Mouse (Mus musculus): Measurements from ENCODE around the gene Parn. TPM values are rescaled to one million over a fixed set of nuclear protein-coding genes. Genes with fewer than 3 reads are reported as not detected.
A peak's percentile ranks its signal among the peaks of the same experiment; 100 is the strongest.

Gene Parn
- polyA plus RNA-seq, 1 experiment from 2014 or later, result 34.3 TPM

DNA sequence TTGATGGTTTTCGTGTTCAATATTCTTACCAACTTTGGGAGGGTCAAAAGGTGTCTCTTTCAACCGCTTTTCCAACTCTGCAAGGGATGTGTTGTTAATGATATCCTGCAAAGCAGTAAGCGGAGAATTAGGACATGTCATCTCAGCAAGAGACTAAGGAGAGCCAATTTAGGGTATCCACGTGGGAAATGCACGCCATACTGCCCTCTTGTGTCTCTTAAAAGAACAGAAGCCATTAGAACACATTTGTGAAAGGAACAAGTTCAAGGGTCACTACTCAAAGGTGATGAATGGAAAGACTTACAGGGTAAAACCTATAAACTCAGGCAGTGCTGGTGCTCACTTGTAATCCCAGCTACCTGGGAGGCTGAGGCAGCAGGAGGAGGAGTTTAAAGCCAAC, 39.6 kb downstream of the Parn start:
- DNase-seq (ENCODE audit: low read depth, low spot score) (no peak), ATAC-seq (no peak)
- no peaks in the 10 kb centered on the region for H3K27me3 ChIP-seq
- peak; percentile 52 for TF ChIP-seq CTCF (IDR thresholded peaks at IDR 0.05)
- CTCF ChIA-PET, result interaction anchor here (1.4 kb wide), 1 partner anchor 8 kb away, joined by 3 read pairs; no protein-coding TSS in a partner anchor
- in situ Hi-C loops (cut with MboI; ENCODE audit: low pct_unique_long_range_greater_than_20kb), result loop anchor here (10.0 kb wide), 1 partner anchor 514 kb away; no protein-coding TSS in a partner anchor
- POLR2A ChIA-PET, result no interaction called here

- no peak for DNase-seq (ENCODE audit: low read depth, low spot score)
- ChIA-PET POLR2A (interaction anchor here (1.1 kb wide), 1 partner anchor 8 kb away, joined by 3 read pairs; no protein-coding TSS in a partner anchor), CTCF (no interaction called here)
- H3K27me3 ChIP-seq, result no peaks in the 10 kb centered on the region
- in situ Hi-C loops (cut with MboI; ENCODE audit: low pct_unique_long_range_greater_than_20kb), result loop anchor here (10.0 kb wide), 1 partner anchor 507 kb away; no protein-coding TSS in a partner anchor
- ATAC-seq, result no peak
- no peak for TF ChIP-seq CTCF (IDR thresholded peaks at IDR 0.05)
Observed at GRCm38 (mm10) chr16:13621745-13622507, 46.0 kb downstream of the Parn start.

DNA sequence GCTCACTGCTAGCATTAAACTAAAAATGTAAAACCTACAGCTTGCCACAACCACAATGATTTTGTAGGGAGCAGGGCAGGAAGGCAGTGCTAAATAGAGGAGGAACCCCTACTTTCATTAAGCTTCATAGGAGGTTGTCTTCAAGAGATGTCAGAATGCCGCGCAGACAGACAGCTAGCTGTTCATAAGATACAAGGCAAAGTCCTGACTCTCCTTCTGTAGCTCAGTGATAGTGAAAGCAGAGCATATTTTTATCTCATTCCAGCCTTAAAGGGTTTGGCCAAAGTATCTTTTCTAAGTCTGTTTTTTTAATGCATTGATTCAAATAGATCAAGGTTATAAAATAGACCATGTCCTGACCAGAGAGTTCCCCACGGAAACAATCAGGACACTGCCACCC, 47.8 kb downstream of the Parn start:
- CTCF ChIA-PET, result interaction anchor here (0.8 to 1.0 kb wide), 2 partner anchors 8 to 9 kb away, joined by 3 read pairs; no protein-coding TSS in a partner anchor
- ATAC-seq, result no peak
- POLR2A ChIA-PET, result no interaction called here
- no peak for TF ChIP-seq CTCF (IDR thresholded peaks at IDR 0.05)
- DNase-seq (ENCODE audit: low read depth, low spot score), result no peak
- in situ Hi-C loops (cut with MboI; ENCODE audit: low pct_unique_long_range_greater_than_20kb), result loop anchor here (10.0 kb wide), 1 partner anchor 505 kb away; no protein-coding TSS in a partner anchor
- H3K27me3 ChIP-seq, result no peaks in the 10 kb centered on the region

- H3K27me3 ChIP-seq, result no peaks in the 10 kb centered on the region
- in situ Hi-C loops (cut with MboI; ENCODE audit: low pct_unique_long_range_greater_than_20kb), result no loop called here
- ATAC-seq (no peak), DNase-seq (ENCODE audit: low read depth, low spot score) (no peak)
- POLR2A ChIA-PET, result no interaction called here
- CTCF ChIA-PET, result interaction anchor here (0.8 to 0.9 kb wide), 2 partner anchors 22 to 83 kb away, joined by 3 read pairs; no protein-coding TSS in a partner anchor
- no peak for TF ChIP-seq CTCF (IDR thresholded peaks at IDR 0.05)
Observed at GRCm38 (mm10) chr16:13615276-13615675, 52.7 kb downstream of the Parn start.

GRCm38 (mm10) chr16:13612571-13612970, 55.4 kb downstream of the Parn start:
- DNase-seq (ENCODE audit: low read depth, low spot score) (no peak), ATAC-seq (no peak)
- TF ChIP-seq CTCF (IDR thresholded peaks at IDR 0.05), result no peak
- in situ Hi-C loops (cut with MboI; ENCODE audit: low pct_unique_long_range_greater_than_20kb), result no loop called here
- H3K27me3 ChIP-seq, result no peaks in the 10 kb centered on the region
- ChIA-PET CTCF (interaction anchor here (0.9 to 1.4 kb wide), 2 partner anchors 35 to 84 kb away, joined by 3 read pairs; no protein-coding TSS in a partner anchor), POLR2A (interaction anchor here (0.6 to 1.1 kb wide), 3 partner anchors 32 to 261 kb away, joined by 3 read pairs; no protein-coding TSS in a partner anchor)

DNA sequence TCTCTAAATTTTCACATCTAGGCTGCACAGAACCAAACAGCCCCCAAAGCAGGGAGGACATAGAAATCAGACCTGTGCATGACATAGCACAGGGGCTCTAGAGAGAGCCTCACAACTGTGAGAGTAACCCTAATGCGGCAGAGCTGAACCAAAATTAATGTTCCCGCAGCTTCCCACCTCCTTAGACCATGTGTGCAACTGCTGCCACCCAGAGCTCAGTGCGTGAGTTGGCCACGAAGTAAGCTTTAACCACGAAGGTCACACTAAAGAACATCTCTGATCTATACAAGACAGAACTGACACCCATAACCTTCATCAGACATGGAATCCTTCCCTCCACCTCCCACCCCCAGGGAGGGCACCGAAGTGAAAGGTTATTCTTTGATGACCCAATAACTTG, 55.9 kb downstream of the Parn start:
- in situ Hi-C loops (cut with MboI; ENCODE audit: low pct_unique_long_range_greater_than_20kb), result no loop called here
- POLR2A ChIA-PET, result interaction anchor here (0.6 to 1.6 kb wide), 3 partner anchors 23 to 261 kb away, joined by 3 to 4 read pairs (median 3); no protein-coding TSS in a partner anchor
- H3K27me3 ChIP-seq, result no peaks in the 10 kb centered on the region
- DNase-seq (ENCODE audit: low read depth, low spot score) (no peak), ATAC-seq (no peak)
- peak; percentile 22 for TF ChIP-seq CTCF (IDR thresholded peaks at IDR 0.05)
- CTCF ChIA-PET, result interaction anchor here (0.9 to 1.4 kb wide), 3 partner anchors 8 to 83 kb away, joined by 3 read pairs; no protein-coding TSS in a partner anchor

DNA sequence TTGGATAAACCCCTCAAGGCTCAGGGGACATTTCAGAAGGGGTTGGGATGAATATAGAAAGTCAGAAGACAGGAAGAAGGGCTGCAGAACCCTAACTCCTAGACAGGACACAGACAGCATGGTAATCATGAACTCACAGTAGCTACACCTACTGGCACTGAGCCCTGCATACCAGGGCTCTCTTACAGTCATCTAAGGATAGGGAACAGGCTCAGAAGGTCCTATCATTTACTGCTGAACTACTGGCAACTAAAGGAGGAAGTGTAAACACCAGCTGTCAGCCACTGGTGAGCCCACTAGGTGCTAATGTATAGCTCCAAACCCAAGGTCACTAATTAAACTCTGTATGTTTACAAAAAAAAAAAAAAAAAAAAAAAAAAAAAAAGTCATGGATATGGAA, 56.6 kb downstream of the Parn start:
- TF ChIP-seq CTCF (IDR thresholded peaks at IDR 0.05), result no peak
- DNase-seq (ENCODE audit: low read depth, low spot score) (peak; percentile 42), ATAC-seq (peak; percentile 89)
- H3K27me3 ChIP-seq, result no peaks in the 10 kb centered on the region
- ChIA-PET POLR2A (interaction anchor here (1.6 kb wide), 1 partner anchor 22 kb away, joined by 4 read pairs; no protein-coding TSS in a partner anchor), CTCF (interaction anchor here (1.1 to 1.6 kb wide), 3 partner anchors 9 to 79 kb away, joined by 3 to 5 read pairs (median 3); no protein-coding TSS in a partner anchor)
- in situ Hi-C loops (cut with MboI; ENCODE audit: low pct_unique_long_range_greater_than_20kb), result no loop called here

DNA sequence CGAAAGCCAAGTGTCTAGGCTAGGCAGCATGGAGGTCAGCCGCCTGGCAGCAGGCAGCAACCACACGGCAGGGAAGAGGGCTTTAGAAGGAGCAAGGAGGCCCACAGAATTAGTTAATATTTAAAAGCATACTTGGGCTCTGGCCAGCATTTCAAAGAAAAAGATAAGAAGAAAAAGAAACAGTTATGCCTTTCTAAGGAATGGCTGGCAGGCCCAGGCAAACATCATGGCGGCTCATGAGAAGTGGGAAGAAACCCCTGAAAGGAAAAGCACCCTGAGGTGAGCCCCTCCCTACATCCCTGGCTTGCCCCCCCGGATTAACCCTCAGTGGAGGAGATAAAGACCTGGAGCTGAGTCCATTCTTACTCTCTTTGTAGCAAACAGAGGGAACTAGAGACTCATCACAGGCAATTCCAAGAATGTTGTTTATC, 57.0 kb downstream of the Parn start:
- DNase-seq (ENCODE audit: low read depth, low spot score) (peak; percentile 67), ATAC-seq (peak; percentile 72)
- POLR2A ChIA-PET, result interaction anchor here (1.6 kb wide), 1 partner anchor 22 kb away, joined by 4 read pairs; no protein-coding TSS in a partner anchor
- H3K27me3 ChIP-seq, result no peaks in the 10 kb centered on the region
- in situ Hi-C loops (cut with MboI; ENCODE audit: low pct_unique_long_range_greater_than_20kb), result no loop called here
- CTCF ChIA-PET, result interaction anchor here (1.1 to 1.6 kb wide), 4 partner anchors 9 to 79 kb away, joined by 3 to 5 read pairs (median 3); no protein-coding TSS in a partner anchor
- TF ChIP-seq CTCF (IDR thresholded peaks at IDR 0.05), result no peak

DNA sequence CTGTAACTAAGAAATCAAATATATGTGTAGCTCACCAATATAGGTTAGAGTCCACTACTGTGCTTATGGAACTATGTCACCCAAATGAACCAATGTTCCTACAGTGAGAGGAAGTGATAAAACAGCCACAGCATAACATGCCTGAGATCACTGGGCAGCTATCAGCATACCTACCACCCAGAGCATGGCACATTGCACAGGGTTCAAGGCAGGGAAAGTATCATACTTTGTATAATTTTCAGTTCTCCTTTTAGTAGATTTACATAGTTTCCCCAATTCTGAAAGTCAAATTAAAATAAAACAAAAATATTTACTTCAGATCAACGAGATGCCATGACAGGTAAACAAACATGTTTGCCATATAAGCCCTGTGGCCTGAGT, 59.3 kb downstream of the Parn start:
- no peaks in the 10 kb centered on the region for H3K27me3 ChIP-seq
- no peak for TF ChIP-seq CTCF (IDR thresholded peaks at IDR 0.05)
- ATAC-seq, result no peak
- DNase-seq (ENCODE audit: low read depth, low spot score), result no peak
- POLR2A ChIA-PET, result no interaction called here
- in situ Hi-C loops (cut with MboI; ENCODE audit: low pct_unique_long_range_greater_than_20kb), result loop anchor here (10.0 kb wide), 1 partner anchor 164 kb away; no protein-coding TSS in a partner anchor
- CTCF ChIA-PET, result interaction anchor here (0.7 to 1.5 kb wide), 3 partner anchors 16 to 119 kb away, joined by 3 read pairs; no protein-coding TSS in a partner anchor

DNA sequence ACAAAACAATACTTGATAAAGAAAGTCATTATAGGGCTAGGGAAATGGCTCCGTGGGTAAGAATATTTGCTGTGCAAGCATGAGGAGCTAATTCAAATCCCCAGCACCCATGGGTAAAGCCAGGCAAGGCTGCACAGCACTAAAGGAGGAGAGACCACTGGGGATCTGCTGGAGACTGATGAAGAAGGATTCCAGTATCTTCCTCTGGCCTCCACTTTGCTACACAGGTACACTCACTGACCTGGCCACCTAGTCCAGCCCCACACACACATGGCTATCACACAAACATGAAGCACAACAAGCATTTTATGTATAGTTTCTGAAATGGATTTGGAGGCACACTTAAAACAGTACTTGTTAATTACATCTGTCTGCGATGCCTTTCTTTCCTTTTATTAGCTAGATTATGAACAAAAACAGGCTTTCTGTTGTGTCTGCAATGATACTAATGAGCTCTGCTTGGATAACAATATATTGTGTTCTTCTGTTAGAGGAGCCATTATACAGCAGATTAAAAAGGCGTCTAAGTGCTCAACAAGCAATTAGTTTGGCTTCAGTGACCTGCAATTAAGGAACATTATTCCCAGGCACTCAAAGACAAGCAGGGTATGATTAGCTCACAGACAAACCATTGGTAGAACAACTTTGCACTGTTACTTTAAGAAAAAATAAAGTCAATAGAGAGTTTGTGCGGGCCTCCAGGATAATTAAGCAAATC, 59.8 kb downstream of the Parn start:
- in situ Hi-C loops (cut with MboI; ENCODE audit: low pct_unique_long_range_greater_than_20kb), result loop anchor here (10.0 kb wide), 1 partner anchor 163 kb away; no protein-coding TSS in a partner anchor
- POLR2A ChIA-PET, result no interaction called here

More for the DNA sequence above, 59.8 kb downstream of the Parn start:
- H3K27me3 ChIP-seq, result no peaks in the 10 kb centered on the region
- DNase-seq (ENCODE audit: low read depth, low spot score), result no peak
- no peak for TF ChIP-seq CTCF (IDR thresholded peaks at IDR 0.05)
- no peak for ATAC-seq
- CTCF ChIA-PET, result interaction anchor here (1.5 kb wide), 1 partner anchor 17 kb away, joined by 3 read pairs; no protein-coding TSS in a partner anchor
